Mouse (Mus musculus) heart, embryonic 12.5 days (tissue): ENCODE results near the gene Ap1g2. TPM values are rescaled to one million over a fixed set of nuclear protein-coding genes. Genes with fewer than 3 reads are reported as not detected.

Source experiments
- ATAC-seq: fragments of 200-750 bp; cut with Nextera tagmentation; 2 replicates; pipeline ENCODE4 v1.8.0; 2017; ENCODE audit warnings: moderate TSS enrichment, moderate library complexity; ENCODE audit not compliant: insufficient number of reproducible peaks, low FRiP score
- H3K27ac ChIP-seq: fragments of 300-500 bp; sonication (generic); 2 replicates; pipeline ENCODE4 v1.5.1; 2016; ENCODE audit warnings: mild to moderate bottlenecking, moderate library complexity; ENCODE audit not compliant: poor library complexity, severe bottlenecking
- H3K27me3 ChIP-seq: fragments of 300-500 bp; sonication (generic); replicated peaks from 2 replicates; pipeline ENCODE4 v1.6.1; 2016; ENCODE audit warnings: mild to moderate bottlenecking, moderate library complexity
- H3K36me3 ChIP-seq: fragments of 300-500 bp; sonication (generic); 2 replicates; pipeline ENCODE4 v1.6.1; 2016; ENCODE audit warnings: mild to moderate bottlenecking, moderate library complexity
- H3K4me1 ChIP-seq: fragments of 300-500 bp; sonication (generic); replicated peaks from 2 replicates; pipeline ENCODE4 v1.6.1; 2016; ENCODE audit warnings: mild to moderate bottlenecking
- H3K4me2 ChIP-seq: fragments of 300-500 bp; sonication (generic); 2 replicates; pipeline ENCODE4 v1.6.1; 2016; ENCODE audit warnings: mild to moderate bottlenecking, moderate library complexity
- H3K4me3 ChIP-seq: fragments of 300-500 bp; sonication (generic); 2 replicates; pipeline ENCODE4 v1.5.1; 2016; ENCODE audit warnings: mild to moderate bottlenecking
- H3K9ac ChIP-seq: fragments of 300-500 bp; sonication (generic); 2 replicates; pipeline ENCODE4 v1.6.1; 2016; ENCODE audit warnings: mild to moderate bottlenecking, moderate library complexity
- H3K9me3 ChIP-seq: fragments of 300-500 bp; sonication (generic); replicated peaks from 2 replicates; pipeline ENCODE4 v1.6.1; 2016; ENCODE audit warnings: mild to moderate bottlenecking, moderate library complexity
- WGBS: fragments of 180-500 bp; shearing (Covaris S2); methylation state at CpG from one replicate; pipeline ENCODE4 v1.1.7; 2016; 5-methylcytosine and 5-hydroxymethylcytosine counted together
- polyA plus RNA-seq: library from polyadenylated mRNA; unstranded; fragments of >200 nt; fragmentation: Nextera tagmentation; extraction: Ambion mirVana; gene quantifications from 2 replicates; pipeline ENCODE4 v1.2.1, GENCODE M21; 2016

Ap1g2 gene
- polyA plus RNA-seq, 1 experiment from 2014 or later = 8.7 TPM

DNA sequence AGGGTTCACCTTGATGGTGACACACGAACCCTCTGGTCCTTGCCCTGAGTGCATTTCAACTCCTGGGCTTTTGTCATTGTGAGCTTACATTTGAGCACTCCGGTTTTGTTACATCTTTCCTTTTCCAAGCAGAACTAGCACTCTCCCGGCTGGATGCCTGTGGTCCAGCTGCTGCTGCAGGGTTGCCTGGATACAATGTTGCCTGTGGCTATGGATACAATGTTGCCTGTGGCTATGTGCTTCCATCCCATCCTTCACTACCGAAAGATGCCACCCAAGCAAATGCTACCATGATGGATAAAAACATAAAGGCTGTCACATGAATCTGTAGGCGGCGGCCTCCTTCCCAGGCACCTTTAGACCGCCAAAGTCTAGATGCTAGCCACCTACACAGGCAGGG is 20.1 kb upstream of the Ap1g2 start:
- no peak overlapping the region for H3K9ac ChIP-seq
- H3K9me3 ChIP-seq = no peaks in the 10 kb centered on the region
- no peak for ATAC-seq
- H3K4me2 ChIP-seq = no peak overlapping the region
- no peak overlapping the region for H3K27ac ChIP-seq
- H3K4me1 ChIP-seq = peaks cover 9% of the 10 kb centered on the region
- no peak overlapping the region for H3K4me3 ChIP-seq
- 81% methylated on average over 7 of the region's 7 CpGs for WGBS
- H3K36me3 ChIP-seq = no peaks in the 10 kb centered on the region
- peaks cover 6% of the 10 kb centered on the region; the same call in 1 of the 2 replicates for H3K27me3 ChIP-seq

DNA sequence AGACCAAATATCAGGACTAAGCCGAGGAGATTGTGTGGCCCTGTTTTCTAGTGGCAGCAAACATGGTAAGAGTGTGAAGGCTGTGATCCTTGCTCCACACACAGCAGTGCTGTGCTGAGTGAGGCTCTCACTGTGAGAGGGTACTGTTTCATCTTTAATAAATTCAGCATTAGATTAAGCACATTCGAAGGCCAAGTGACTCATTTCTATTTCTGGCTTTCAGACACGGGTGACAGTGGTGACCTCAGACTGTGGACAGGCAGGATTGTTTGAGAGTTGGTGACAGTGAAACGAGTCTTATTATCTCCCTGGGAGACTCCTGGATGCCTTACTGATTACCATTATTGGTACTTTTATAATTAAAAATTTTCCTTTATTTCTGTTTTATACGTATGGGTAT is 19.3 kb upstream of the Ap1g2 start:
- peaks cover 9% of the 10 kb centered on the region for H3K4me1 ChIP-seq

DNA sequence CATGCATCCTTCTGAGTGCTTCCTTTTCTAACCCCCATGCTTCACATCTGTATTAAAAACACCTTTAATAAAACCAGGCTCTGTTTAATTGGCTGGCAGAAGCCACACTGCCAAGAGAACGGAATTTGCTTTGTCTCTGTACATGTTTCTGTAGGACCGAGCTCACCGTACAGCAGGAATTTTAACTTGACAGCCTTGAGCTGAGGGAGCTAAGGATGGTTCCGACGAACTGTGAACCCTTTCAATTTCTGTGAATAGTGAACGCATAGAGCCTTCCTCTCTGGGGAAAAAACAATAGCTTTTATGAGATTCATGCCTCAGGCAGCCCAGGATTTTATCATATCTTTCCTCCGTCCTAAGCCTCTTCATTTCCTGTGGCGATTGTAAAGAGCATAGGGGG is 16.0 kb upstream of the Ap1g2 start:
- H3K4me2 ChIP-seq = peak overlapping the region; percentile 58
- WGBS = 31% methylated on average over 8 of the region's 8 CpGs
- H3K9me3 ChIP-seq = no peaks in the 10 kb centered on the region
- ATAC-seq = no peak
- H3K4me1 ChIP-seq = peaks cover 9% of the 10 kb centered on the region
- no peak overlapping the region for H3K4me3 ChIP-seq
- peaks cover 16% of the 10 kb centered on the region for H3K27me3 ChIP-seq
- H3K36me3 ChIP-seq = no peaks in the 10 kb centered on the region
- peak overlapping the region; percentile 46 for H3K9ac ChIP-seq
- no peak overlapping the region for H3K27ac ChIP-seq

More for the DNA sequence above, 19.3 kb upstream of the Ap1g2 start:
- WGBS = 58% methylated on average over 5 of the region's 5 CpGs
- H3K4me2 ChIP-seq = no peak overlapping the region
- H3K9ac ChIP-seq = no peak overlapping the region
- H3K27me3 ChIP-seq = peaks cover 6% of the 10 kb centered on the region; the same call in 1 of the 2 replicates
- no peak overlapping the region for H3K4me3 ChIP-seq
- no peak for ATAC-seq
- no peaks in the 10 kb centered on the region for H3K9me3 ChIP-seq
- no peak overlapping the region for H3K27ac ChIP-seq
- H3K36me3 ChIP-seq = no peaks in the 10 kb centered on the region

DNA sequence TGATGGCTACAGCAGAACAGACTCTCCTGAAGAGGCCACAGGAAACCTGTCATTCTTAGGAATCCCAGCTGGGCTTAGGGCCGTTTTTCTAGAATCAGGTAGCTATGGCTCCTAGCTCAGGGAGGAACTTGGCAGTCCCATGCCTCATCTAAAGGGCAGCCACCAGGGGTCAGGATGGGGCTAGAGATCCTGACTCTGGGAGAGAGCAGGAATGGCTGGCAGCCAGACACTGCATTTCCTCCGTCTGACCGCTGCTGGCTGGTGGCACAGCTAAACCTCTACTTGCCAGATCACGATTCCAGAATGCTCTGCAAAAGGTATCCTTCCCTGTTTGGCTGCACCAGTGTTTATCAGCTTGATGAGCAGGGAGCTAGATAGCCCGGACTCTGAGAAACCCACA is 15.6 kb upstream of the Ap1g2 start:
- Histone ChIP-seq H3K36me3 (no peaks in the 10 kb centered on the region), H3K9ac (peak overlapping the region; percentile 46), H3K4me3 (no peak overlapping the region), H3K4me2 (peak overlapping the region; percentile 58), H3K27me3 (peaks cover 21% of the 10 kb centered on the region), H3K9me3 (no peaks in the 10 kb centered on the region), H3K4me1 (peaks cover 9% of the 10 kb centered on the region), H3K27ac (no peak overlapping the region)
- ATAC-seq = peak; percentile 82
- WGBS = 2% methylated on average over 5 of the region's 5 CpGs

DNA sequence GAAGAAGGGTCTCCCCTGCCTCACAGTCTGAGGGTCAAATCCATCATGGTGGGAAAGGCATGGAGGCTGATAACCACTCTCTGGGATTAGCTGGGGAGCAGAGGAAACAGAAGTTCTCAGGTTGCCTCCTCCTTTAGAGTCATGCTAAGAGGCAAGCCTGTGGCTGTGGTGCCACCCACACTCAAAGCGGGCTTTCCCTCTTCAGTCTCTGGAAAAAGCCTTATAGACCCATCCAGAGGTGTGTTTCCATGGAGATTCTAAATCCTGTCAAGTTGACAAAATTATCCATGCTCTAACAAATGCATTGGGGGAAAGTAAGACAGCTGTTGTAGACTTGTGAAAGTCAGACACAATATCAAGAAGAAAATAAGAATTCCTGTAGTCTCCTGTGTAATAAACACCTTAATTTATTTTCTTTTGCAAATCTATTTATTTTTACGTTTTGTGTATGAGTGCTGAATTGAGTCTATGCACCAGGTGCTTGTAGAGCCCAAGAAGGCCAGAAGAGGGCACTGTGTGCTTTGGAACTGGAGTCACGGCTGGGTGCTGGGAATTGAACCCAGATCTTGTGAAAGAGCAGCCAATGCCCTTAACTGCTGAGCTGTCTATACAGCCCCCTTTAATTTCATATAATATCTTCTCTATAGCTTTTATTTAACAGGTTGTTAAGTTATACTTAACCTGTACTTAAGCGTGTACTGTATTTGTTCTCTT is 13.2 kb upstream of the Ap1g2 start:
- Histone ChIP-seq H3K27me3 (peaks cover 43% of the 10 kb centered on the region), H3K9ac (no peak overlapping the region), H3K4me2 (no peak overlapping the region), H3K9me3 (no peaks in the 10 kb centered on the region), H3K4me1 (peaks cover 33% of the 10 kb centered on the region), H3K36me3 (no peaks in the 10 kb centered on the region), H3K27ac (no peak overlapping the region), H3K4me3 (no peak overlapping the region)
- WGBS = 72% methylated on average over 4 of the region's 4 CpGs
- ATAC-seq = no peak

DNA sequence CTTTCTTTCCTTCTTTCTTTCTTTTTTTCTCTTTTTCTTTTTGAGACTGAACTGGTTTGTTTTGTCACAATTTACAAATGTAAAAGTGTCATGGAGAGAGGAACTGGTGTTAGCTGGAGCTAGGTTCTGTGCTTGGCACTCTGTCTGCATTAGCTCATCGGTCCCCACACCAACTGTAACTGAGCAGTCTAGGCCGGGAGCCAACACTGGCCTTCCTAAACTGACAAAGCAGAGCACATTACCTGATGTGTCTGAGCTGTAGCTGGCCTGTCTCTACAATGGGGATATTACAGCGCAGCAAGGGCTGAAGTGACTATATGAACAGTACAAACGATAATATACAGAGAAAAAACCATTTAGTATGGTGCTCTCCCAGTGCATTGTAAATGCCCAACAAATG is 12.5 kb upstream of the Ap1g2 start:
- Histone ChIP-seq H3K36me3 (no peaks in the 10 kb centered on the region), H3K4me1 (peaks cover 39% of the 10 kb centered on the region), H3K4me3 (no peak overlapping the region), H3K27ac (no peak overlapping the region), H3K4me2 (no peak overlapping the region), H3K9ac (no peak overlapping the region), H3K9me3 (no peaks in the 10 kb centered on the region), H3K27me3 (peaks cover 45% of the 10 kb centered on the region)
- WGBS = 75% methylated on average over 4 of the region's 4 CpGs
- ATAC-seq = no peak

DNA sequence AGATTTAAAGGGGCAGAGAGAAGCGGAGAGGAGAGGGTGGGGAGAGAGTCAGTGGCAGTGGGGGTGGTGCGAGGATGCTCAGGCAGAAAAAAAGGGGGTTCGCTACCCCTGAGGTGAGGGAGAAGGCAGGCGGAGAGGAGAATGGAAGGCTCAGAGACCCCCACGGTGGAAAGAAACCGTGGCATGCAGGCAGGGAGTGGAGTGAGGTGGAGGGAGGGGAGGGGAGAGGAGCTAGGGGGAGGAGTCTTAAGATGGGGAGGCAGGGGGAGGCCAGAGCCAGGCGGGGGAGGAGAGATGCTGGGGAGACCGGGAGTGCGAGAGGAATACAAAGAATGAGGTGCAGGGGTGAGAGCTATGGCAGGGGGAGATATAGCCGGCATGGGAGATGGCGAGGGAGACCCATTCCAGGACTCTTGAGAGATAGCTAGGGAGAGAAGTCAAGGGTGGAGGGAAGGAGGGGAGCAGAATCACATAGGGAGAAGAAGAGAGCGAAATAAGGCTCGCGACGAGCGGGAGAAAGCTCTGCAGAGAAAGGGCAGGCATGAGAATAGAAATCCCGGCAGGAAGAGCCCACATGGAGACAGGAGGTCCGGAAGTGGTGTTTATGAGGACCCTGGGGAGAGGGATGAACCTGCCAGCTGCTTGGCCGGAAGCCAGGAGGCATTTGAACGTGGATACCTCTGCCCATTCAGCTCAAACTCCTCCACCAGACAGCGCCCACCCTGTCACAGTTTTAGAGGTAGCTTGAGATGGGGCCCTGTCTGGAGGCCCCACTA is 10.2 kb upstream of the Ap1g2 start, which contains the start of gene Jph4:
Gene Jph4, minus strand, starts transcription at position 511 of the 776 bp plus-strand sequence.
- peak within 1 kb of the TSS; percentile 100 for H3K4me2 ChIP-seq
- 7% methylated on average over 21 of the region's 21 CpGs for WGBS
- peaks cover 30% of the 10 kb centered on the region for H3K4me1 ChIP-seq
- no peak within 1 kb of the TSS for H3K9ac ChIP-seq
- H3K27ac ChIP-seq = no peak within 1 kb of the TSS
- peak within 1 kb of the TSS; percentile 58 for H3K4me3 ChIP-seq
- H3K36me3 ChIP-seq = no peaks in the 10 kb centered on the region
- H3K9me3 ChIP-seq = no peaks in the 10 kb centered on the region
- ATAC-seq = no peak
- H3K27me3 ChIP-seq = peaks cover 65% of the 10 kb centered on the region

DNA sequence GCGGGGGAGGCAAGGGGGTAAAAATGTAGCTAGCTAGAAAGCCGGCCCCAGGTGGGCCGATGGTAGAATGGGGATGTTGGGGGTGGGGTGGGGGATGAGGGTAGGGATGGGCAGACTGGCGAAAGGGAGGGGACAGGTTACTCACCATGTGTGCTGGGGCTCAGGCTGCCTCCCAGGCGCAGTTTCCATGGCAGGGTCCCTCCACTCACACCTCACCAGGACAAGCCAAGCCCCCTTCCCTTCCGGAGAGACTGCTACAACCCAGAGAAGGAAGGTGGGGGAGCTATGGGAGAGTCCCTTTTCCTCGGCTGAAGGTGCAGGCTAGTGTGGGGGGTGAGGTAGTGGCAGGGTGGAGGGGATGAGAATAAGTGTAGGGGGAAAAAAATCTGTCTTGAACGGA is 9.5 kb upstream of the Ap1g2 start:
- H3K4me2 ChIP-seq = peak overlapping the region; percentile 100
- H3K27ac ChIP-seq = no peak overlapping the region
- ATAC-seq = 0 out of 2 replicates have a peak, but pooled peaks have one; percentile 20
- H3K4me1 ChIP-seq = peaks cover 30% of the 10 kb centered on the region
- H3K9ac ChIP-seq = no peak overlapping the region; the same call in 1 of the 2 replicates
- H3K36me3 ChIP-seq = no peaks in the 10 kb centered on the region
- WGBS = 2% methylated on average over 8 of the region's 8 CpGs
- peak overlapping the region; percentile 58 for H3K4me3 ChIP-seq
- peaks cover 71% of the 10 kb centered on the region for H3K27me3 ChIP-seq
- no peaks in the 10 kb centered on the region for H3K9me3 ChIP-seq

DNA sequence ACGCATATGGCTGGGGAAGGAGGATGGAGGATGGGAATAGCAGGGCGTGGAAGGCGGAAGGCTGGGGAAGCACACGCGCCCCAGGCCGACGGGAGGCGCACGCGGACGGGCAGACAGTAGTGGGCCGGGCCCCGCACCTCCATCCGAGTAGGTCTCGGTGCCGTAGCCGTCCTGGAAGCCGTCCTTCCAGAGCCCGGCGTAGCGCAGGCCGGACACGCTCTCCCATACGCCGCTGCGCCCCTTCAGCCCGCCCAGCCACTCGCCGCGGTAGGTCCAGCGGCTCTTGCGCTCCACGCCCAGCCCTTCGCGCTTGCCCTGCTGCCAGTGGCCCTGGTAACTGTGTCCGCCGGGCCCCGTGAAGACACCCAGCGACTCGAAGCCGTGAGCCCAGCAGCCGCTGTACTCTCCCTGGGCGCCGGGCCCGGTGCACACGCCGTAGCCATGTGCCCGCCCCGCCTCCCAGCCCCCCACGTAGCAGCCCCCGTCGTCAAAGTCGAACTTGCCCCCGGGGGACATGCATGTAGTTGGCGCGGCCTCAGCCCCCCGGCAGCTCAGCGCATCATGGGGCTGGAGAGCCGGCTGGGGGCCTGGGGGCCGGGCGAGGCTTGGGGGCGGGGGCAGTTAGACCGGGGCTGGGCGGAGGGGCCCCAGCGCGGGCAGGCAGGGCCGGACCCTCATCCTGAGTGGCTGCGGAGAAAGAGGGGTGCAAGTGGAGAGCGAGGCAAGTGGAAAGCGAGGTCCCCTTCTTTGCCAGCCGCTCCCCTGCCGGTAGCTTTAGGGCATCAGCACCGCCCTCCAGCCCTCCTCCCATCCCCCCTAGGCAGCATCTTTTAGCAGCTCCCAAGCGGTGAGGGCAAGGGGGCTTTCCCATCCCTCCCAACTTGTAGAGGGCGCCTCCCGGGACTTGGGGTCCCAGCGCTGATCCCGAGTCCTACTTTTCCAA is 8.6 kb upstream of the Ap1g2 start:
- no peak overlapping the region for H3K27ac ChIP-seq
- under 1% methylated on average over 77 of the region's 78 CpGs for WGBS
- ATAC-seq = peak; percentile 47; the same call in 1 of the 2 replicates
- peaks cover 79% of the 10 kb centered on the region for H3K27me3 ChIP-seq
- peaks cover 30% of the 10 kb centered on the region for H3K4me1 ChIP-seq
- H3K9me3 ChIP-seq = no peaks in the 10 kb centered on the region
- peak overlapping the region; percentile 58 for H3K4me3 ChIP-seq
- no peaks in the 10 kb centered on the region for H3K36me3 ChIP-seq
- H3K4me2 ChIP-seq = peak overlapping the region; percentile 100
- H3K9ac ChIP-seq = peak overlapping the region; percentile 64

DNA sequence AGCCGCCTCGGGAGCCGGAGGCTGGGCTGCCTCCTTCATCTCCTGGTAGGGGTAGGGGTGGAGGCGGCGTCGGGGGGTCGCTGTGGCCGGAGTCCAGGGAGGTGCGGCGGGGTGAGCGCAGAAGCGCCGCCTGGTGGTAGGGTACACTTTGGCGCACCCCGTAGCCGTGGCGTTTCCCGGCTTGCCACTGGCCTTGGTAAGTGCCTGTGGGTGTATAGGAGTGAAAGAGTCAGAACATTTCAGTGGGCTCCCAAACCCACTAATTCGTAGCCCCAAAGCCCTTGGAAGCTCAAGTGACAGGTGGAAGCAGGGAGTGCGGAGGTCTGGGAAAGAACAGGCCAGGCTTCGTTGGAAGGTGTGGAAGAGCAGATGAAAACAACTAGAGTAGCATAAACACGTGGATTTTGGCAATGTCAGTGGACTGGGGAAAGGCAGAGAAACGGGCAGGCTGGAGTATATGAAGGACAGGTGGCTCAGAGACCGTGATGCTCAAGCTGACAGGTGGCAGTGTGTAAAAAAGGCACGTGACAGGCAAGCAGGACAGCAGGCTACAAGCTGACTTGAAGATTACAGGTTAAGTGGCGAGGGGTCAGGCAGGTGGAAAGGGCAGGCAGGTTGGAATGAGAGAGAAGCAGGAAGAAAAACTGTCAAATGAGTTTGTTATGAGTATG is 7.7 kb upstream of the Ap1g2 start:
- no peaks in the 10 kb centered on the region for H3K36me3 ChIP-seq
- ATAC-seq = no peak
- H3K4me1 ChIP-seq = peaks cover 35% of the 10 kb centered on the region
- no peak overlapping the region for H3K27ac ChIP-seq
- 5% methylated on average over 26 of the region's 26 CpGs for WGBS
- H3K4me2 ChIP-seq = peak overlapping the region; percentile 100
- H3K27me3 ChIP-seq = peaks cover 88% of the 10 kb centered on the region
- H3K9me3 ChIP-seq = no peaks in the 10 kb centered on the region
- peak overlapping the region; percentile 58 for H3K4me3 ChIP-seq
- peak overlapping the region; percentile 64; the same call in 1 of the 2 replicates for H3K9ac ChIP-seq
